Mouse (Mus musculus) cerebellum, postnatal 10 days (tissue): ENCODE data around the gene Hoxb7.

Source experiments
- DNase-seq, 2 experiments: peaks; one replicate each; pipeline ENCODE4 v3.0.0; 2021; ENCODE audit warnings: mixed read lengths in 2 of 2

Hoxb7 gene

DNA sequence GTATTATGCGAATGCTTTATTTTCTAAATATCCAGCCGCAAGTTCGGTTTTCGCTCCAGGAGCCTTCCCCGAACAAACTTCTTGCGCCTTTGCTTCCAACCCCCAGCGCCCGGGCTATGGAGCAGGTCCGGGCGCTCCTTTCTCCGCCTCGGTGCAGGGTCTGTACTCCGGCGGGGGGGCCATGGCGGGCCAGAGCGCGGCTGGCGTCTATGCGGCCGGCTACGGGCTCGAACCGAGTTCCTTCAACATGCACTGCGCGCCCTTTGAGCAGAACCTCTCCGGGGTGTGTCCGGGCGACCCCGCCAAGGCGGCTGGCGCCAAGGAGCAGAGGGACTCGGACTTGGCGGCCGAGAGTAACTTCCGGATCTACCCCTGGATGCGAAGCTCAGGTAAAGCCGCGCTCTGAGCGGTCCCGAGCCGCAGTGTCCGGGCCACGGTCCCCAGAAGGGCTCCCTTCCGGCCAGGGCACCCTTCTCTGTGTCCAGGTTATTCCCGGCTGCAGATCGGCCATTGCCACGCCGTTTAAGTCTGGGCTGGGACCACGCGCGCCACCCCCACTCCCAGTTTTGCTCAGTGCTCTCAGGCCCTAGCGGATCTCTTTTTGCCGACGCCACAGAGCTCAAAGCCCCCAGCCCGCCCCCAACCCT, 439 bp downstream of the Hoxb7 start:
- DNase-seq = no peak

- DNase-seq = no peak
These were observed 988 bp downstream of the Hoxb7 start for GRCm38 (mm10) chr11:96287411-96287810.

DNA sequence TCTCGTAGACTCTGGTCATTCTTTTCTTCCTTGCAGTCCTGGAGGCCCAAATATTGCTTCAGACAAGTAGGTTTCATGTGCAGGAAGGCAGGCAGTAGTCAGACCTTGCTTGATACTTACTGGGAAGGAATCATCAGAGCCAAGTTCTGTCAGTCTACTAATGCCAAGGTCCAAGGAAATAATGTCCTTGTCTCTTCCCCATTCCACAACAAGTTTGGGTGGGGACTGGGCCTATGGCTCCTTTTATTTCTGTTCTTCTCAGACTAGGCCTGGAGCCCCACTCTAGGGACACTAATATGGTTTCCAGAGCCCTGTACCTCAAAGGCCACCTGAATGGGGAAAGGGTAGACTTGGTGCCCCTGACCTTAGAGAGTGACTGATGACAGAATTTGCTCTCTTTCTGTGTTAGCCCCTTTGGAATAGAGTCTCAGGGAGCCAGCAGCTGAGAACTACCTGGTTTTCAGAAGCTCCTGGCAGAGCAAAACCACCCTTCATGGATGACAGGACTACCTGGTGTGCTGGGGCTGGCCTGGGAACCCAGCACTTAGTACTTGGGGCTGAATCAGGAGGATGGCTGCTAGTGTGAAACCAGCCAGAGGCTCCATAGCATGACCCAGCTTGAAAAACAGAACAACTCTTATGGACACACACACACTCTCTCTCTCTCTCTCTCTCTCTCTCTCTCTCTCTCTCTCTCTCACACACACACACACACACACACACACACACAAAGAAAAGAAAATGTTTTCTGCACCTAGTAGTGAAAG, 2.2 kb downstream of the Hoxb7 start:
- no peak for DNase-seq

- no peak for DNase-seq
These were observed 2.9 kb downstream of the Hoxb7 start for GRCm38 (mm10) chr11:96289293-96289692.

DNA sequence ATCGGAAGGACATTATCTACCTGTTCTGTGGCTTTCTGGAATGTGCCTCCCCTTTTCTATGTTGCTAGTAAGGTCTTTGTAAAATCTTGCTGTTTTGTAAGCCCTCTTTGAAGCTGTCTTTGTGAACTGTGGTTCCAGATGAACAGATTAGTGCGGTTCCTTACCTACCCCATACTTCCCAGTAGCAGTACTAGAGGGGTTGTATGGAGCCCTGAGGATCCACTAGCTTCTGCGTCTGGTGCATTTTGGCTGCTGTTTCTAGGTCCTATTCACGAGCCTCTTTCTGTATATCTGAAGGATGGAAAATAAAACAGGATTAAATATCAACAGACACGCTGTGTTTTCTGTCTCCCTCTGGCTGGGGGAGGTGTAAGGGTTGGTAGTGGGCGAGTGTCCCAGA, 3.4 kb downstream of the Hoxb7 start:
- no peak for DNase-seq

DNA sequence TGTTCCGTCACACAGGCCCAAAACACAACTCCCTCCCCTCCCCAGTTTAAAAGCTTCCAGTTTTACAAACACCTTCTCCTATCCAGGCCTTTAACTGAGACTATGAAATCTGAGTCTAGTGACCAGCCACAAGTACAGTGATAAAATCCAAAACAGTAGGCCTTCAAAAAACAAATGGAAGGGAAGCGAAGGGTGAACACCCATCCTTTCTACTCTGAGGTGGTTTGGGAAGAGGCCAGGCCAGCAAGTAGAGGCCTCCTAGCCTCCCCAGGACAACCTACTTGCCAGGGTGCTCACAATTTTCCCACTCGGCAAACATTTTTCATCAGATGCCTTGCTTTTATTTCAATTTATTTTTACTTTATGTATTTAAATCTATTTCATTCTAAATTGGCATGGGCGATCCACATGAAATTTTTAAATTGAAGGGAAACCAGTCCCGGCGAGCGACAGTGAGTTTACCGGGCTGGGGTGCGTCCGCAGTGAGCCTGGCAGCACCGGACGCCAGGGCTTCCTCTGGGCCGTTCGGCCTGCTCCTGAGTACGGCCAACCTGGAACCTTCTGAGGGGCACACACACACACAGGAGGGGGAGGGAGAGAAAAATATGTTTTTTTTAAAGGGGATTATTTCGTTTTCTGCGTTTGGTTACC, 4.4 kb downstream of the Hoxb7 start:
- no peak for DNase-seq

DNA sequence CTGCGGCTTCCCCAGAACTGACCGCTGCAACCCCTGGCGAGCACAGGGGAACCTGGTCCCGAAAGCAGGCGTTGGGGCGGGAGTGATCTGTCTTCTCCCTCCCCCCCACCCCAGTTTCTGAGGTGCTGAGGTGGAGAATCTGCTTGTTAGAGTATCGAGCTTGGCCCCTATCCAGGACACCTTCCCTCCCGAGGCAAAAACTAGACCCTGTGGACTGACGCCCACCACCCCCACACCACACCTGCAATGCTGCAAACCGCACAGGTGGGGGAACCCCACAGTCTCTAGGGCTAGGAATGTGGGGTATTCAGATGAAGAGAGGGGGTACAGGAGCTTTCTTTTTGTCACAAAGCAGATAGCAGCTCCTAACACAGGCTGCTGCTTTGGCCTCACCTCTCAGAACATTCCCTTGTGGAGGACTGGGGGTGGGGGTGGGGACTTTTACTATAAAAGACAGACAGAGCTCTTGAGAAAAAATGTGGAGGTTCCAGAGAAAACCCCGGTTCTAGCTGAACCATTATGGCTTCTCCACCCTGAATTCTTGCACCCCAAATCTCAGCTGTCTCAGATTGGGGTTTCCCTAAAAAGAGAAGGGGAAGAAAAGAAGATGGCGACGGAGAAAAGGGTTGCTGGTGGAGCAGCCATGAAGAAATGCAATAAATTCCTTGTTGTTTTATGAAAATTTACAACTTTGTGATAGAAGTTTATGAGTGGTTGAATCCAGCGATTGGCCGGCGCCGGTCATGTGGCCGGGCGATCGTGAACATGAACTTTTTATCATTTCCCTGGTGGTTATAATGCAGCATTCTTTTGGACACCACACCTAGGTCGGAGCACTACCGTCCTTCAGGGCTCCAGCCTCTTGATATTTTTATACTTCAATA, 5.5 kb downstream of the Hoxb7 start, which contains the start of gene Hoxb6:
Gene Hoxb6 (plus strand): TSS at position 796 of the 884 bp plus-strand sequence.
- no peak for DNase-seq

DNA sequence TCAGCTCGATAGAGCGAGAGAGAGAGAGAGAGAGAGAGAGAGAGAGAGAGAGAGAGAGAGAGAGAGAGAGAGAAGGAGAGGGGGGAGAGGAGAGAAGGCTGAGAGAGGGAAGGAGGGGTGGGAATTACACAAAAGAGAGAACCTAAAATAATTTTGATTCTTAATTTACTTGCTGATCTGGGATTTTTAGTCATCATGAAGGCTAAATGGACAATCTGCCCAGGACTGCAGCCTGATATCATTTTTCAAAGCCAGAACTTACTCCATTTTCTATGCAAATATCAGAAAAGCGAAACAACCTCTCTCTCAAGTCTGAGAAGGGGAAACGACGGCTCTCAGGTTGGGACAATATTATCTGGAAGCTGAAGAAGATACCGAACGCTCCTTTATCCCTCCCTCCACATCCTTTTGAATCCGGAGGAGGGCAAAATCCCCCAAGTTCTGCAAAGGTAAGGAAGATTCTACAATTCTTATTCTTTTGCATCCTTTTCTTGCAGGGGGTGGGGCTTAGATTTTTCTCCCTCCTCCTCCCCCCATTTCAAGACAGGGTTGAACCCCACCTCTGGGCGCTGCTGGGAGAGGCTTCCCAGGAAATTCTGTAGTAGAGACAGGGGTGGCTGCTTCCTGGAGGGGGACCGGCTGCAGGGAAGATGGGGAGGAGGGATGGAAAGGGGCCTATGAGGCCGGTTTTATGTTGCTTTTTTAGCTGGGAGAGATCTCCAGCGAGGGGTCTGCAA, 6.3 kb downstream of the Hoxb7 start:
- no peak for DNase-seq

- DNase-seq = no peak
These were observed 7.0 kb downstream of the Hoxb7 start for GRCm38 (mm10) chr11:96293302-96293921.

GRCm38 (mm10) chr11:96294245-96295091, 8.0 kb downstream of the Hoxb7 start:
- DNase-seq = peak; percentile 81 to 85

- no peak for DNase-seq
These were observed 8.8 kb downstream of the Hoxb7 start for GRCm38 (mm10) chr11:96295092-96295835.

GRCm38 (mm10) chr11:96296997-96297396, 10.6 kb downstream of the Hoxb7 start:
- no peak for DNase-seq

- DNase-seq = no peak
These were observed 11.0 kb downstream of the Hoxb7 start for GRCm38 (mm10) chr11:96297428-96297827.

- DNase-seq = no peak
These were observed 11.7 kb downstream of the Hoxb7 start for GRCm38 (mm10) chr11:96297968-96298635.

- no peak for DNase-seq
These were observed 12.7 kb downstream of the Hoxb7 start for GRCm38 (mm10) chr11:96298895-96299667.

DNA sequence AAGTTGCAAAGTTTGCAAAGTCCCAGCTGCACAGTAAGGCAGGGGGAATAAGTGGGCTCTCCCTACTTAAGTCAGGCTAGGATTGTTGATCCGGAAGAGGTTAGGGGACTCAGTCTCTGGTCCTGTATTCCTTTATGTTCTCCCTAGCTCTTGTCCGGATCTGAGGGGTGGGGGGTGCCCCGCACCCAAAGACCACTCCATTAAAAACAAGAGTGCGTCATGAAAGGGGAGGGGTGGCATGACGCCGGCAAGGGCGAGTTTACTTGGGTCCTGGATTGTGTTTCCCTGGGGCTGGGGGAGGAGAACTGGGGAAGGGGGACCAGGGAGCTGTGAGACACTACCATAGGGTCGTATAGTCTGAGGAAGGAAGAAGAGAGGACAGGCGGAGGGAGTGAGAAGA, 13.4 kb downstream of the Hoxb7 start:
- no peak for DNase-seq

- DNase-seq = no peak
These were observed 14.1 kb downstream of the Hoxb7 start for GRCm38 (mm10) chr11:96300354-96301063.

DNA sequence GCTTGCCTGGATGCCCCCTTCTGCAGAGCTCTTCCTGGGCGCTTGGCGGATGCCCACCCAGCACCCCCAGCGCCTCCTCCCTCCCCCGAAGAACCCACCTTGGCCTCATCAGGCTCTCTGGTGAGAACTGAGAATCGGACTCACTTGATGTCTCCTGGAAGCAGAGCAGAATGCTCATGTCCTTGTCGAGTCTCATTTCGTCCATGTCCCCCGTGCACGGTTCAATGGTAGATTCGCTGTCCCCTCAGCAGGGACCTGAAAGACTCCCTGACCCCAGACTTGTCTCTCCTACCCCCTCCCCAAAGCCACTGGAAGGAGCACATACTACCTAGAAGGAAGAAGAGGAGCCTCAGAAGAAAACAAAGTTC, 14.6 kb downstream of the Hoxb7 start:
- DNase-seq = no peak
